Mouse (Mus musculus) left cerebral cortex, postnatal 36 days (tissue): ENCODE results near the gene Dnajb12. TPM values are rescaled to one million over a fixed set of nuclear protein-coding genes. Genes with fewer than 3 reads are reported as not detected.
A peak's percentile ranks its signal among the peaks of the same experiment; 100 is the strongest.
"Not testable (repeated sequence)": the region's sequence is repeated elsewhere in the genome, so short reads cannot be mapped to it uniquely, and the experiment has no call there.

Experiments
- DNase-seq, 2 experiments: peaks; one replicate each; pipeline ENCODE4 v3.0.0; 2021 to 2022; ENCODE audit warnings: low spot score in 2 of 2, mixed read lengths in 1 of 2
- intact Hi-C: fragments of 180-260 bp; cut with DNase I; formaldehyde crosslinking; loops from one replicate; pipeline ENCODE4 v1.15.1; 2025
- total RNA-seq, 2 experiments: library from RNA; stranded (reverse); gene quantifications; 2 replicates each; pipeline ENCODE4 v1.2.3; 2021

Gene Dnajb12
- total RNA-seq, 2 experiments from 2014 or later: 51.8 to 56.0 TPM

DNA sequence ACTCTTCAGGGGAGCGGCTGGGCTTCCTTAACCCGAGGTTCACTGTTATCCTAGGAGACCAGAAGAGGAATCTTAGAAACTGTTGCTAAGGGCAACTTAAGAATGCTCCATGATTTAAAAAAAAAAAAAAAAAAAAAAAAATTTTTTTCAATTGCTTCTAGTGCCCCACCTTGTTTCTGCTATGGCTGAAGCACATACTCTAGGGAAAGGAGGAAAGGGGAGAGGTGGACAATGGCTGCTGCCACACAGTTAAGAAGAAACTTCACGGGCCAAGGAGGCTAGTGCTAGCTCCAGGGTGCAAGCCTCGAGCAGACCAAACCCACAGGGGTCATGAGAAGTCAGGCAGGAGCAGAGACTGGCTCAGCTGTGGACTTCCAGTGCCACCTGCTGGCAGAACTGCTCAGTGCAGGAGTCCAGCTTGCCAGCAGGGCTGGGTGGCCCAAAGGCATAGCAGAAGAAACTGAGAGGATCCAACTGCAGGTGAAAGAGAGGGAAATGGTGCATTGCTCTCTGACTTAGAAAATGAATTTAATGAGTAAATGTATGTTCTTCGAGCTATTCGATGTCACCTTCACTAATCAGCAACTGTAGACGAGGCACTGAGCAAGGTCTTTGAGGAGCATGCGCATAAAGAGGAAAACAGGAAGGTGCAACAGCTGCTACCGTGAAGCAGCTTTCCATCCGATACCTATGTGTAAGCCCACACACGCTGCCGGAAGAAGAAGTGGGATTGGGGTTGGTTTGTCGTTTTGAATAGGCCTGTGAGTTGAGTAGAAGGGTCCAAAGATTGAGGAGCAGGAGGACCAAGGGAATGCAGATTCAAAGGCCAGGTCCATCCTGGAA is 14.3 kb upstream of the Dnajb12 start:
- intact Hi-C loops: loop anchor here (5.0 to 10.0 kb wide), 4 partner anchors 250 to 568 kb away; partner anchors contain the start of genes Gm10322 and Mcu
- DNase-seq: peak; percentile 76 to 79

DNA sequence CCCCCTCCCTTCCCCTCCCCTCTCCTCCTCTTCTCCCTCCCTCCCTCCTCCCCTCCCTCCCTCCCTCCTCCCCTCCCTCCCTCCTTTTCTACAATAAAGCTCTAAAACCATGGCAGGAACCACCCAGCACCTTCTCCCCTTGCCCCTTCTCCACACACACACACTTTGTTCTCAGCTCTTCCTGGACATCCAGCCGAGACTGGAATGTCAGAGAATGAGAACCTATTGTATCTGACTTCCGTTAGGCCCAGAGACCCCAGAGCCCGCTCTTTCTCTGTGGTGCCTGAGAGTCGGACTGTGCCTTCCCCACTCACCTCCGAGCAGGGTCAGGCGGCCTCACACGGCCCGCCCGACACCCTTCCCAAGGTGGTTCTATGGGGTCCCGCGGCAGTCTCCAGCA is 11.1 kb upstream of the Dnajb12 start:
- DNase-seq: no peak
- intact Hi-C loops: loop anchor here (5.0 to 10.0 kb wide), 4 partner anchors 253 to 571 kb away; partner anchors contain the start of genes Gm10322 and Mcu

DNA sequence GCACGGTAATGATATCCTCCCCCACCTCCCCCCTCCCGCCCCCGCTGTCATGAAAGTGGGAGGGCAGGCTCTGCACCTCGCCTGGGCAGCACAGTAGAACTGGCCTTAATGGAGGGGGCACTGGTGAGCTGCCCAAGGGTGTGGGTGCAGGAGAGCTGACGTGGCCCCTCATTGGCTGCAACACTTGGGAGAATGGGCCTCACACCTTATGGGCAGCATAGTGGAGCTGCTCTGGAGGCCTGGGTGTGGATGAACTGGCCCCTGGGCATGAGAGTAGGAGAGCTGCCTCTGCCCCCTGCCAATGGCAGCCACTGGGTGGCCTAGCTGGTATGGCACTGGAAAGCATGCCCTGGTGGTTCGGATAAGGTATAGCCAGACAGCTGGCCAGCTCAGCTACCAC is 9.3 kb upstream of the Dnajb12 start:
- intact Hi-C loops: no loop called here
- no peak for DNase-seq

DNA sequence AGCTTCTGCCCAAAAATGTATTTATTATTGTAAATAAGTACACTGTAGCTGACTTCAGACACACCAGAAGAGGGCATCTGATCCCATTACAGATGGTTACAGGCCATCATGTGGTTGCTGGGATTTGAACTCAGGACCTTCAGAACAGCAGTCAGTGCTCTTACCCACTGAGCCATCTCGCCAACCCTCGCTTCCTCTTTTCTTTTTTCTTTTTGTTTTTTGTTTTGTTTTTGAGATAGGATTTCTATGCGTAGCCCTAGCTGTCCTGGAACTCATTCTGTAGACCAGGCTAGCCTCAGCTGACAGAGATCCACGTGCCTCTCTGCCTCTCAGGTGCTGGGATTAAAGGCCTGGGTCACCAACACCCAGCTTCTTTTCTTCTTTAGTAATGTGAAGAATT is 6.7 kb upstream of the Dnajb12 start:
- DNase-seq, intact Hi-C loops: not testable (repeated sequence)

DNA sequence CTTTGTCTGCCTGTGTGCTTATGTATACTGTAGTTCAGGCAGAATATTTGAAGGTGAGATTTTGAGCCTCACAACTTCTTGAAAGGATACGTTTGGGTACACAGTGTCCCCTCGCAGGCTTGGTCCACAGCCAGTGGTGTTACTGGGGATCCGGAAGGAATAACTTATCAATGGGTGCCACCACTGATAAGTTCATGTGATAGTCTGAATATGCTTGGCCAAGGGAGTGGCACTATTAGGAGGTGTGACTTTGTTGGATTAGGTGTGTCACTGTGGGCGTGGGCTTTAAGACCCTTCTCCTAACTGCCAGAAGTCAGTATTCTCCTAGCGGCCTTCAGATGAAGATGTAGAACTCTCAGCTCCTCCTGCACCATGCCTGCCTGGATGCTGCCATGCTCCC is 6.2 kb upstream of the Dnajb12 start:
- intact Hi-C loops: no loop called here
- DNase-seq: no peak

- intact Hi-C loops: no loop called here
- no peak for DNase-seq
Measured at GRCm38 (mm10) chr10:59873613-59874012, 5.7 kb upstream of the Dnajb12 start.

GRCm38 (mm10) chr10:59875396-59875795 is 4.0 kb upstream of the Dnajb12 start:
- DNase-seq: no peak
- intact Hi-C loops: no loop called here

DNA sequence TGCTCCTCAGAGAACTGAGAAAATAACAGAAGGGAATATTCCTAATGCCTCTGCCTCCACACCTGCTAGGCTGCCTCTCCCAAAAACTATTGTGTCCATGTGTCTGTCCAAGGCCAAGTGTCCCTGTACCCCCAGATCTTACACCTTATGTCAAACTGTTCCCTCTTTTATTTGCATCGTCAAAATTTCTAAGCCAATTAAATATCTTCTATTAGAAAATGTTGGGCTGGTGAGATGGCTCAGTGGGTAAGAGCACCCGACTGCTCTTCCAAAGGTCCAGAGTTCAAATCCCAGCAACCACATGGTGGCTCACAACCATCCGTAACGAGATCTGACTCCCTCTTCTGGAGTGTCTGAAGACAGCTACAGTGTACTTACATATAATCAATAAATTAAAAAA is 2.7 kb upstream of the Dnajb12 start:
- DNase-seq, intact Hi-C loops: not testable (repeated sequence)

DNA sequence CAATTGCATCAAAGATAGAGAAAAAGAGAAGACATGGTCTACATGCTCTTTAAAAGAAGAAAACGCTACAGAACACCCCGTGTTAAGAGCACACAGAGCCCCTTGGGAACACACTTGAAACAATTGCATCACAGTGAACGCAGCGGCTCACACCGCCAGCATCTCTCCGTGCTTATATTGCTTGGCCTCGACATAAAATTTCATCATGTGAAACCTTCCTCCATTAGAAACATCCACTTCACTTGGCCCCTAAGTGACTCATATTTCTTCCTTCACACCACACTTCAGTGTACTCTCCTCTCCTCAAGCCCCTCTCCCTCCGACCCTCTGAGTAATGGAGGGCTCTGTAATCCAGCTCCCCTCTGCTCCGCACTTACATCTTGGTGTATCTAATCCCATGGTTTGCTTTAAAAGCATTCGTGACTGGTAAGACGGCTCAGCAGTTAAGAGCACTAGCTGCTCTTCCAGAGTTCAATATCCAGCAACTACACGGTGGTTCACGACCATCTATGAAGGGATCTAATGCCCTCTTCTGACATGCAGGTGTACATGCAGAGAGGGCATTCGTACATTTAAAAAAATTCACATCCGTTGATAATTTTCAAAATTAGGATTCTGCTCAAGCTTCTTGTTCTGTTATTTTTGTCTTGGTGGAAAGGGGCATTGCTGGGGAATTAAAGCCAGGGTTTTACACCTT is 1.8 kb upstream of the Dnajb12 start:
- intact Hi-C loops: no loop called here
- DNase-seq: no peak

DNA sequence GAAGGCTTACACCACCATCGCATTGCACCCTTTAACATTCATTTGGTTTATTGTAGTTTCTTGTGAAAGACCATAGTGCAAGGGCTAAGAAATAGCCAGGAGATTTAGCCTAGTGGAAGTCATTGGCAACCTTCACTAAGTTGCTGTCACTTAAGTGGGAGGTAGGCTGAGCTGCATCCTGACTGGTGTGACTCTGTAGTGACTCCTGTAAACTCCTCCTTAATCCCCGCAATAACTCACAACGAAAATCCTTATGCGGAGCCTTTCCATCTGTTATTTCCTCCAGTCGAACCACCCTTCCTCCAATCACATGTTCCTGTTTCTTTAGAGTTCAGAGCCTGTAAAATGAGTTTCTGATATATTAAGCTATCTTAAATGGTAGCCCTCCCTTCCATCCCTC is 533 bp upstream of the Dnajb12 start:
- DNase-seq: no peak
- intact Hi-C loops: no loop called here

DNA sequence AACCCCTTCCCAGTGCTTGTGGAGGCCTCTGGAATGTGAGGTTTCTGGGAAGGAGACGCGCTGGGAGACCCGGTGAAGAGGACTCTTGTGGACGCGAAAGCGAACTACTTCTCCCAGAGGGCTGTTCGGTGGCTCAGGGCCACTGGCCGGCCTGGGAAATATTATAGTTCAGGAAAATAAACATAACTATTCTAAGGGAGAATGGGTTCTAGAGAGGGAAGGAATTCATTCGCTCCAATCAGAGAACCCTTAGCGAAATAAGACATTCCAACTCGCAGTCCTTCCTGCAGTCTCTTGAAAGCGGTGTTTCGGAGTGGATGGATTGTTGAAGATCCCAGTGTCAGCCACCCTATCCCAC is 652 bp downstream of the Dnajb12 start:
- intact Hi-C loops: no loop called here

DNA sequence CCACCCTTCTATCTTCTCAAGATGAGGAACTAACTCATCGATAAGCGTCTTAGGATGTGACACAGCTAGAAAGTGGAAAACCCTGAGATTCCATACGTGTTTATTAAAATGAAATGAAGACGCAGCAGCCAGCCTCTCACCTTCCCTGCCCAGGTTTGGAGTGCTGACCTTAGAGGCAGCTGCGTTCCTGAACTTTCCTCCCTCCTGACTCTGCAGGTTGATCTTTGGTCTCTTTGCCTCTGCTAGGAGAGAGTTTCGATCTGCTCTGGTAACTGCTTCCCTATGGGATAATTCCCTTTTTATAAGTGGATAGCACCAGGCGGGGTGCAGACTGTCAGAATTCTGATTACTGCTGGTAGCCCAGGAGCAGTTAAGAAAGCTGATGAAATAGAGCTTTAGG is 1.5 kb downstream of the Dnajb12 start:
- no peak for DNase-seq
- intact Hi-C loops: no loop called here

More for the DNA sequence above, 652 bp downstream of the Dnajb12 start:
- no peak for DNase-seq

DNA sequence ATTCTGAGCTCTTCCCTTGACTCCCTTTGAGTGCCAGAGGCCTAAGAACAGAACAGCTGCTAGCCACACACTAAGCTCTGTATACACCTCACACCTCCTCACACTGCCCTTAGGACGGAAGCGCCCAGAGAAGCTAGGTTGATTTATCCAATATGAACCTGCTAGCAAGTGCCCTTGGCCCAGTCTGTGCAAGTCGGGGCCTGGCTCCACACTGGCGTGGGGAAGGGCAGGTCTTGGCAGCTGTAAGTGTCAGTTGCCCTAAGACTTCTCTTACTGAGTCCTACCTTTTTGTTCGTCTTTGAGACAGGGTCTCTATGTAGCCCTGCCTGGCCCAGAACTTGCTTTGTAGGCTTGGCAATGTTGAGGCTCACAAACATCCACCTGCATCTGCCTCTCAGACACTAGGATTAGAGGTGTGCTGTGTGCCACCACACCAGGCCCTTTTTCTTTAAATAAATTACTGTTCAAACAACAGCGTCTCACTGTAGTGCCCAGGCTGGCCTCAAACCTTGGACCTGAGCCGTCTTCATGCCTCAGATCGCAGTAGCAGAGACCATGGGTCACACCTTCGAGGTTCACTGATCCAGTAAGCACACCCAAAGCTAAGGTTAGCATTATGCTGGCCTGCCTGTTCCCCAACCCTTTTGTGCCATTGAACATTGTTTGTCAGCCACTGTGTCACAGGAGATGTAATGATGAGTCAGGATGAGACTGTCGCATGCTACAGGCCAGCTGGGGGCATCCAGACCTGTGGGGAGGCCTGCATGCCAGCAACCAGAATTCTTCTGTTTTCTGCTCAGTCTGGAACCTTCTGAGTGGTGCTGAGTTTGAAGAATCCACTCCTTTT is 5.2 kb downstream of the Dnajb12 start:
- intact Hi-C loops: no loop called here
- DNase-seq: no peak

- intact Hi-C loops: no loop called here
- DNase-seq: no peak
Measured at GRCm38 (mm10) chr10:59885174-59886080, 6.1 kb downstream of the Dnajb12 start.

DNA sequence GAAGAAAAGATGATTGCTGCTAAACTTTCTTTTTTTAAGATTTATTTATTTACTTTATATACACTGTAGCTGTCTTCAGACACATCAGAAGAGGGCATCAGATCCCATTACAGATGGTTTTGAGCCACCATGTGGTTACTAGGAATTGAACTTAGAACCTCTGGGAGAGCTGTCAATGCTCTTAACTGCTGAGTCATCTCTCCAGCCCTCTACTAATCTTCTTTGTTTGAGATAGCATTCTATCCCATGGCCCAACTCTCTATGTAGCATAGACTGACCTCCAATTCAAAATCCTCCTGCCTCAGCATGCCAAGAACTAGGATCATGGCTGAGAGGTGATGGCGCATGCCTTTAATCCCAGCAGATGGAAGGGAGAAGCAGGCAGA is 6.7 kb downstream of the Dnajb12 start:
- no peak for DNase-seq
- intact Hi-C loops: no loop called here

DNA sequence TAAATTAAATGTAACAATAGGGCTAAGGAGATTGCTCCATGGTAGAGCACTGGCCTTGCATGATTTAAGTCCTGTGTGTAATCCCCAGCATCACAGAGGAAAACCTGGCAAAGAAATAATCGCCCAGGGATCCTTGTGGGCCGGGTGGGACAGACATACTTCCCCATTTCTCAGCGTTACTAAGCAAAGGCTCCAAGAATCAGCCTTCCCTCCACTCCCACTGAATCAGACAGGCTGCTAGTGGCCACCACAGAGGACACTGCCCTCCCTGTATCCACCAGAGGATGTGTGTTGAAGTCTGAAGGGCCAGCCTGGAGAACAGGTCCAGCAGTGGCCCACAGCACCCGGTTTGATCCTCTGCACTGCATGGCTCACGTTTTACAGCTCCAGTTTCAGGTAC is 8.1 kb downstream of the Dnajb12 start:
- intact Hi-C loops: no loop called here
- DNase-seq: no peak

DNA sequence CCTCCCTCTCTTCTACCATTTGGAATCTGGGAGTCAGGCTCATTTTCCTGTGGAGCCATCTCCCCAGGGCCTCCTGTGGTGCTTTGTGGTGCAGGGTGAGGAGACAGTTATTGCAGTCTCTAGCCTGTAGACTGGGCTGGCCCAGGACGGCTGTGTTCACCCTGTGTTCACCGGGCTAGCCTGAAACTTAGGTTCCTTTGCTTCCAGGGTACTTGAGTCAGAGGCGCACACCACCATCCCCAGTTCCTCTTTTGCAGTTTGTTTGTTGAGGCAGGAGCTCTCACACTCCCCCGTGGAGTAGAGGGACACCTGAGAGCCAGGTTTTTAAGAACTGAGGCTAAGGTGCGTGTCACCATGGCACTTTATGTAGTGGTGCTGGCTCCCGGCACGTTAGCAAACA is 10.0 kb downstream of the Dnajb12 start:
- intact Hi-C loops: no loop called here
- DNase-seq: no peak

DNA sequence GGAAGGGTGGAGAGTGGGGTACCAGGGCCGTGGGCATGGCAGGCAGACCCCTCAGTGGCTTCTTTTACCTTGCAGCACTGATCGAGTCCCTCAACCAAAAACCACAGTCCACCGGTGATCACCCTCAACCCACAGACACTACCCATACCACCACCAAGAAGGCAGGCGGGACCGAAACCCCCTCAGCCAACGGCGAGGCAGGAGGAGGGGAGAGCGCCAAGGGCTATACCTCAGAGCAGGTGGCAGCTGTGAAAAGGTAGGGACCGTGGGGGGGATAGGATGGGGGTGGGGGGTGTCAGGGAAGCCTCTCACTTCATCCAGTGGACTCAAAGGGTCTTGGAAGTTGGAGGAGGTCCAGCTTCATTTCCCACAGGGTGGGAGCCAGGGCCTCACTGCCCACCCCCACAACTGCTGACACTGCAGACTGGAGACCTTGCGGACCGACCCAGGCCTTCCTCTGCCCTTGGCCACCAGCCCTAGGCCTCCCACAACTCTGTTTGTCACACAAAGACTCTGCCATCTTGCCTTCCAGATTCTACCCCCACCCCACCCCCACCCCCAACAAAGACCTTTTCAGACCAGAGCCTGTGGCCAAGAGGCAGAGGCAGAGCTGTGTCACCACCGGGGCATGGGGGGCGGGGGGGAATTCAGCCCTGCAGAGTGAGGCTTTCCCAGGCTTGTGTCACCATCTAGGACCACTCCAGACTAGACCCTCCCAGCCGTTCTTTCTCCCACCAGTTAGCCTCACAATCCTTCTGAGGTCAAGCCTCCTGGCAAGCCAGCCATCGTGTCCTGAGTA is 10.8 kb downstream of the Dnajb12 start:
- intact Hi-C loops: loop anchor here (10.0 kb wide), 1 partner anchor 225 kb away; no protein-coding TSS in a partner anchor
- no peak for DNase-seq
